Mouse (Mus musculus) liver, adult 2 months (tissue): ENCODE results near the gene Cab39l.

Source experiments
- CTCF ChIP-seq: fragments of 200-500 bp; IDR thresholded peaks from 2 replicates; pipeline ENCODE4 v1.5.1; 2011; ENCODE audit warnings: low read depth, low read length, control low read depth
- POLR2A ChIP-seq: fragments of 200-500 bp; IDR thresholded peaks from 2 replicates; pipeline ENCODE4 v1.6.1; 2011; ENCODE audit warnings: low read length, control low read depth; ENCODE audit not compliant: insufficient read depth; ENCODE audit errors: extremely low read depth

- TF ChIP-seq CTCF = no peak
- TF ChIP-seq POLR2A = no peak
Measured at GRCm38 (mm10) chr14:59422912-59423663, 17.7 kb upstream of the Cab39l start.
